Mouse (Mus musculus) C2C12 (cell line): ENCODE results near the gene Tanc1.

Source experiments
- CEBPB ChIP-seq: IDR thresholded peaks from one replicate; pipeline ENCODE4 v1.6.1; 2011; ENCODE audit warnings: low read depth, mild to moderate bottlenecking, control low read depth, moderate library complexity
- CTCF ChIP-seq: IDR thresholded peaks from one replicate; pipeline ENCODE4 v1.5.1; 2011; ENCODE audit not compliant: control insufficient read depth, insufficient read depth, insufficient read length
- FOSL1 ChIP-seq: IDR thresholded peaks from one replicate; pipeline ENCODE4 v1.8.0; 2011; ENCODE audit warnings: mild to moderate bottlenecking, low read length; ENCODE audit not compliant: poor library complexity, insufficient read depth, severe bottlenecking
- MAX ChIP-seq: IDR thresholded peaks from one replicate; pipeline ENCODE4 v1.6.1; 2011; ENCODE audit warnings: mild to moderate bottlenecking, control low read depth
- MYOD1 ChIP-seq: IDR thresholded peaks from one replicate; pipeline ENCODE4 v1.6.1; 2011; ENCODE audit warnings: low read depth; ENCODE audit not compliant: control insufficient read depth, insufficient read length
- MYOG ChIP-seq: IDR thresholded peaks from one replicate; pipeline ENCODE4 v1.6.1; 2011; ENCODE audit not compliant: control insufficient read depth, insufficient read length; ENCODE audit errors: extremely low read depth
- USF1 ChIP-seq: IDR thresholded peaks from one replicate; pipeline ENCODE4 v1.6.1; 2011; ENCODE audit warnings: low read depth, mild to moderate bottlenecking, control low read depth, moderate library complexity

GRCm38 (mm10) chr2:59653306-59654165 lies 41.7 kb downstream of the Tanc1 start:
- TF ChIP-seq CEBPB (no peak), CTCF (no peak), MAX (no peak), FOSL1 (no peak), MYOD1 (no peak), MYOG (no peak), USF1 (no peak)
